26 mouse cellular contexts compared by ENCODE assay signal in the genomic region with DNA sequence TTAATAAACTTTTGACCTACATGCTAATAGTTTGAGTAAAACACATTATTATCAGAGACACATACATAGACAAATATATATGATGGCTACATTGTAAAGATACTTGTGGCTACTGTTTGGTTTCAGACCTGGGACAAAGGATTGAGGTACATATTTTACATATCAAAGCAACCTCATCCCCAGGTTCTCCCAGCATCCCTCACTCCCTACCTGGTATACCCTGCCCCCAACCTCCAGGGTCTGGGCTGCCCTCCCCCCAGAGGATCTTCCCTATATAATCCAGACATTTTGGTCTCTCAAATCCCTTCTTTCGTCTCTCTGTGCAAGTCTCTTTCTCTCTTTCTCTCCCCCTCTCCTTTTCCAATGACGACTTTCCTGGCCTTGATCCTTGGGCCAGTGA. TPM values are rescaled to one million over a fixed set of nuclear protein-coding genes. Genes with fewer than 3 reads are reported as not detected.
DNase-seq lines count a peak whose midpoint lies in the region; ATAC-seq and TF ChIP-seq lines count a peak whose summit lies in the region.
"Had no signal": no experiment of that assay in that cellular context is flagged by ENCODE, and none has a peak within 500 bp of the region (broad histone marks: within the 10 kb centered on the region; RNA-seq: fewer than 3 reads in every experiment).

No protein-coding gene starts in this region.

- H3K4me2 ChIP-seq in midbrain, embryonic 11.5 days: no peak overlapping the region
- H3K4me2 ChIP-seq: embryonic facial prominence, embryonic 12.5 days; forebrain, embryonic 13.5 days; forebrain, embryonic 15.5 days had no signal

- H3K79me2 ChIP-seq in heart, adult 2 months (replicated peaks; ENCODE audit: control insufficient read depth, insufficient read depth, low read length): no peaks in the 10 kb centered on the region

- no peak for TF ChIP-seq POLR2A in ES-Bruce4 (IDR thresholded peaks at IDR 0.05; ENCODE audit: insufficient read depth, low read length)
- TF ChIP-seq POLR2A in heart, adult 2 months (IDR thresholded peaks at IDR 0.05; ENCODE audit: insufficient read depth, low read depth, low read length): no peak

- H3K9me3 ChIP-seq in midbrain, embryonic 11.5 days (ENCODE audit: control insufficient read depth, low read length): no peaks in the 10 kb centered on the region
- H3K9me3 ChIP-seq in midbrain, embryonic 10.5 days (replicated peaks): no peaks in the 10 kb centered on the region
- no peaks in the 10 kb centered on the region for H3K9me3 ChIP-seq in ES-Bruce4 (replicated peaks; ENCODE audit: control insufficient read depth, insufficient read depth, low read length, poor library complexity, severe bottlenecking)
- H3K9me3 ChIP-seq: embryonic facial prominence, embryonic 10.5 days; embryonic facial prominence, embryonic 12.5 days; forebrain, embryonic 13.5 days; forebrain, embryonic 15.5 days had no signal

- H3K4me3 ChIP-seq in midbrain, embryonic 11.5 days (ENCODE audit: low read depth, low read length): no peak overlapping the region
- no peak overlapping the region for H3K4me3 ChIP-seq in midbrain, embryonic 10.5 days
- H3K4me3 ChIP-seq in ES-Bruce4 (ENCODE audit: low read depth, low read length): no peak overlapping the region
- no peak overlapping the region for H3K4me3 ChIP-seq in heart, adult 2 months
- H3K4me3 ChIP-seq: embryonic facial prominence, embryonic 10.5 days; embryonic facial prominence, embryonic 12.5 days; forebrain, embryonic 13.5 days; forebrain, embryonic 15.5 days had no signal

- H3K27ac ChIP-seq in midbrain, embryonic 11.5 days (ENCODE audit: low read depth, low read length): no peak overlapping the region
- H3K27ac ChIP-seq in midbrain, embryonic 10.5 days (replicated peaks): no peak overlapping the region
- peak overlapping the region; percentile 79; the same call in 1 of the 2 replicates for H3K27ac ChIP-seq in ES-Bruce4 (ENCODE audit: insufficient read depth, low read length)
- H3K27ac ChIP-seq in heart, adult 2 months: no peak overlapping the region
- H3K27ac ChIP-seq: embryonic facial prominence, embryonic 10.5 days; embryonic facial prominence, embryonic 12.5 days; forebrain, embryonic 13.5 days; forebrain, embryonic 15.5 days had no signal

- no peak for ATAC-seq in midbrain, embryonic 11.5 days (ENCODE audit: low FRiP score)
- ATAC-seq: activated CD4-positive, CD25-positive, alpha-beta regulatory T cell, adult 4 months; forebrain, embryonic 13.5 days; forebrain, embryonic 15.5 days; forebrain, postnatal 0 days; Patski had no signal

- TF ChIP-seq CTCF in ES-Bruce4 (IDR thresholded peaks at IDR 0.05; ENCODE audit: low read depth, low read length): no peak
- no peak for TF ChIP-seq CTCF in heart, adult 2 months (IDR thresholded peaks at IDR 0.05)

- intact Hi-C loops in heart, adult 2 months (cut with DNase I): no loop called here

- no peaks in the 10 kb centered on the region for H3K36me3 ChIP-seq in midbrain, embryonic 11.5 days (ENCODE audit: control insufficient read depth, insufficient read depth, low read length)
- H3K36me3 ChIP-seq in midbrain, embryonic 10.5 days: no peaks in the 10 kb centered on the region
- no peaks in the 10 kb centered on the region for H3K36me3 ChIP-seq in ES-Bruce4 (ENCODE audit: control insufficient read depth, insufficient read depth, low read length, poor library complexity, severe bottlenecking)
- no peaks in the 10 kb centered on the region for H3K36me3 ChIP-seq in heart, adult 2 months (ENCODE audit: control insufficient read depth, insufficient read depth, low read length)
- H3K36me3 ChIP-seq: embryonic facial prominence, embryonic 10.5 days; embryonic facial prominence, embryonic 12.5 days; forebrain, embryonic 15.5 days; G1E had no signal

- peaks cover 8% of the 10 kb centered on the region for H3K4me1 ChIP-seq in midbrain, embryonic 11.5 days (ENCODE audit: control insufficient read depth, insufficient read depth, low read length)
- H3K4me1 ChIP-seq in midbrain, embryonic 10.5 days: peaks cover 15% of the 10 kb centered on the region
- H3K4me1 ChIP-seq in ES-Bruce4 (ENCODE audit: control insufficient read depth, insufficient read depth, low read length): peaks cover 3% of the 10 kb centered on the region
- H3K4me1 ChIP-seq in heart, adult 2 months (ENCODE audit: control insufficient read depth, insufficient read depth, low read length): peaks cover 5% of the 10 kb centered on the region

- H3K9ac ChIP-seq in midbrain, embryonic 11.5 days (ENCODE audit: low read length): no peak overlapping the region
- no peak overlapping the region for H3K9ac ChIP-seq in ES-Bruce4 (ENCODE audit: low read depth, poor library complexity, severe bottlenecking)
- H3K9ac ChIP-seq in heart, adult 2 months (ENCODE audit: low read depth, low read length): no peak overlapping the region
- H3K9ac ChIP-seq: embryonic facial prominence, embryonic 12.5 days; forebrain, embryonic 13.5 days; forebrain, embryonic 15.5 days; forebrain, postnatal 0 days had no signal

- peaks cover 8% of the 10 kb centered on the region; the same call in 1 of the 2 replicates for H3K27me3 ChIP-seq in midbrain, embryonic 11.5 days (ENCODE audit: control insufficient read depth, insufficient read depth, low read length)
- peaks cover 55% of the 10 kb centered on the region for H3K27me3 ChIP-seq in midbrain, embryonic 10.5 days (ENCODE audit: low read depth, poor library complexity, severe bottlenecking)
- H3K27me3 ChIP-seq in ES-Bruce4 (ENCODE audit: control insufficient read depth, insufficient read depth, low read length, poor library complexity, severe bottlenecking): no peaks in the 10 kb centered on the region
- peaks cover 8% of the 10 kb centered on the region for H3K27me3 ChIP-seq in heart, adult 2 months (ENCODE audit: control insufficient read depth, insufficient read depth, low read length)
- H3K27me3 ChIP-seq: embryonic facial prominence, embryonic 12.5 days; Patski had no signal

- 68% methylated on average over 2 of the region's 2 CpGs for WGBS in midbrain, embryonic 11.5 days
- 59% methylated on average over 2 of the region's 2 CpGs for WGBS in midbrain, embryonic 10.5 days
- 91% methylated on average over 2 of the region's 2 CpGs for WGBS in heart, adult 2 months

- DNase-seq in midbrain, embryonic 11.5 days (ENCODE audit: low spot score, missing footprints): peak; percentile 64
- no peak for DNase-seq in midbrain, embryonic 10.5 days (ENCODE audit: low spot score)
- DNase-seq in ES-CJ7 (ENCODE audit: low read depth, low spot score): peak; percentile 69
- DNase-seq in induced T-regulatory cell, adult 2 months (ENCODE audit: low read depth): peak; percentile 35
- DNase-seq in heart, adult 2 months: no peak
- no peak for DNase-seq in layer of hippocampus, postnatal 36 days
- DNase-seq: adrenal gland, adult 8-10 months; adrenal gland, postnatal 14 days; adrenal gland, postnatal 36 days; cerebellum, adult 11-12 months; cerebellum, adult 2 months; cerebellum, adult 9-10 months; cerebellum, postnatal 10 days; cerebellum, postnatal 25 days; forebrain, postnatal 0 days had no signal

- peak; percentile 74; the same call in 1 of the 2 replicates for TF ChIP-seq EP300 in ES-Bruce4 (IDR thresholded peaks at IDR 0.05; ENCODE audit: insufficient read depth, low read depth, low read length)
- TF ChIP-seq EP300 in heart, adult 2 months (IDR thresholded peaks at IDR 0.05; ENCODE audit: insufficient read depth, low read depth, low read length): no peak

RNA-seq across cellular contexts. Expression of a gene that starts 0.6 kb away (rescaled TPM):
- polyA plus RNA-seq in midbrain, embryonic 11.5 days (2014; fragmentation: Nextera tagmentation; extraction: Ambion mirVana): 0.18 TPM in 1 of 2 replicates, not detected in the other
- 0.26 and 0.30 TPM in 2 replicates for polyA plus RNA-seq in midbrain, embryonic 10.5 days (2016; fragmentation: Nextera tagmentation; extraction: Ambion mirVana)
- polyA plus RNA-seq in ES-Bruce4 (2011; ENCODE audit: insufficient read depth, insufficient read length, low read depth, missing spikeins): 7.5 and 7.8 TPM in 2 replicates
- total RNA-seq in heart, adult 2 months (2021): under 1 TPM in 1 of 2 experiments, not detected in 1; 0.16 TPM
- polyA plus RNA-seq in heart, adult 2 months (2012; rRNA removed): 0.29 and 0.61 TPM in 2 replicates
- under 1 TPM; 0.51 to 0.92 TPM for total RNA-seq in layer of hippocampus, postnatal 36 days (2021)
- polyA plus RNA-seq: forebrain, embryonic 13.5 days; forebrain, embryonic 15.5 days; G1E had no signal

RNA-seq across cellular contexts. Expression of a gene that starts 10.2 kb away (rescaled TPM):
- polyA plus RNA-seq in midbrain, embryonic 11.5 days (2014; fragmentation: Nextera tagmentation; extraction: Ambion mirVana): not detected in 2 replicates
- not detected in 2 replicates for polyA plus RNA-seq in midbrain, embryonic 10.5 days (2016; fragmentation: Nextera tagmentation; extraction: Ambion mirVana)
- polyA plus RNA-seq in ES-Bruce4 (2011; ENCODE audit: insufficient read depth, insufficient read length, low read depth, missing spikeins): 3.4 and 3.5 TPM in 2 replicates
- not detected for total RNA-seq in heart, adult 2 months (2021)
- polyA plus RNA-seq in heart, adult 2 months (2012; rRNA removed): 0.12 TPM in 1 of 2 replicates, not detected in the other
- total RNA-seq in layer of hippocampus, postnatal 36 days (2021): 1 to 10 TPM; 2.3 to 2.9 TPM
- total RNA-seq: adrenal gland, postnatal 14 days; adrenal gland, postnatal 36 days; G1E had no signal
- polyA plus RNA-seq: C2C12; embryonic facial prominence, embryonic 10.5 days; embryonic facial prominence, embryonic 12.5 days; embryonic facial prominence, embryonic 14.5 days; forebrain, embryonic 11.5 days; forebrain, embryonic 13.5 days; forebrain, embryonic 15.5 days; forebrain, postnatal 0 days; Patski had no signal

Comparison
In these comparisons a context has a peak if more than half of its experiments do, and no peak if none do; other contexts are left out.
1. DNase-seq: peak in midbrain, embryonic 11.5 days (single experiment), ES-CJ7 (single experiment) and induced T-regulatory cell, adult 2 months (single experiment); none in midbrain, embryonic 10.5 days (single experiment), heart, adult 2 months (0 of 2) and layer of hippocampus, postnatal 36 days (0 of 2).